Mouse (Mus musculus): Measurements from ENCODE around the gene Ric3. TPM values are rescaled to one million over a fixed set of nuclear protein-coding genes. Genes with fewer than 3 reads are reported as not detected.
A peak's percentile ranks its signal among the peaks of the same experiment; 100 is the strongest.
"Not testable (repeated sequence)": the region's sequence is repeated elsewhere in the genome, so short reads cannot be mapped to it uniquely, and the experiment has no call there.

Gene Ric3
- 2.2 and 3.3 TPM in 2 replicates for polyA plus RNA-seq (2015; fragmentation: Nextera tagmentation; extraction: Ambion mirVana)

DNA sequence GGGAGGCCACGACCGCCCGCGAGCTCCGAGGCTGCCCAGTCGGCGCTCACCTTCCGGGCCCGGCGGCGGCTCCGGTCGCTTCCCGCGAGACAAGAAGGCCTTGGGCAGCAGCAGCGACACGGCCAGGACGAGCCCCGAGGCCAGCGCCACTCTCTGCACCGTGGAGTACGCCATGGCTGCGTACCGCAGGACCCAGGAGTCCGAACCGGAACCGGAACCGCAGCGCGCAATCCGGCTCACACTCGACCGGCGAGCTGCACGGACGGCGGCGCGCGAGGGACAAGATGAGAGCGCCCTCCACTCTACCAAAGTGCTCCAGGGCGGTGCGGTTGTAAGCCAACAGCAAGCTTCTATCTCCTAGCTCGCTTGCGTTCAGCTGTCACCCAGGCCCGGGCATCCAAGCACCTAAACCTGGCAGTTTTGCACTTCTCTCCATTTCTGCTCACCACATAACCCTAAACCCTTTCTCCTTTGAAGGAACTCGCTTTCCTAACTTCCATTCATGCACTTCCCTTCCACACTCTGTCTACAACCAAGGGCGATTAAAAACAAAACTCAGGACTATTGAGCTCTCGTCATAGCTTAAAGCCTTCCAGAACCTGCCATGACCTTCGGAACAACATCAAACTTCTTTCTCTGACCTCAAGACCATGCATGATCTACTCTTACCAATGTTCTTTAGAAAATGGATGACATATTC is at the start of gene Ric3:
Gene Ric3, minus strand, starts transcription at position 219 of the 700 bp plus-strand sequence.
- no peaks in the 10 kb centered on the region for H3K36me3 ChIP-seq
- 0 out of 2 replicates have a peak, but pooled peaks cover 5% of the 10 kb centered on the region for H3K4me1 ChIP-seq
- H3K9ac ChIP-seq: no peak within 1 kb of the TSS
- ATAC-seq (ENCODE audit: insufficient read depth, low FRiP score, low read depth): peak; percentile 47; the same call in 1 of the 2 replicates
- 0 out of 2 replicates have a peak, but pooled peaks cover 3% of the 10 kb centered on the region for H3K27me3 ChIP-seq (replicated peaks)
- WGBS: 4% methylated on average over 50 of the region's 50 CpGs
- H3K4me3 ChIP-seq (replicated peaks): peak within 1 kb of the TSS; percentile 44
- H3K4me2 ChIP-seq: peak within 1 kb of the TSS; percentile 58
- no peaks in the 10 kb centered on the region for H3K9me3 ChIP-seq
- no peak within 1 kb of the TSS for H3K27ac ChIP-seq

DNA sequence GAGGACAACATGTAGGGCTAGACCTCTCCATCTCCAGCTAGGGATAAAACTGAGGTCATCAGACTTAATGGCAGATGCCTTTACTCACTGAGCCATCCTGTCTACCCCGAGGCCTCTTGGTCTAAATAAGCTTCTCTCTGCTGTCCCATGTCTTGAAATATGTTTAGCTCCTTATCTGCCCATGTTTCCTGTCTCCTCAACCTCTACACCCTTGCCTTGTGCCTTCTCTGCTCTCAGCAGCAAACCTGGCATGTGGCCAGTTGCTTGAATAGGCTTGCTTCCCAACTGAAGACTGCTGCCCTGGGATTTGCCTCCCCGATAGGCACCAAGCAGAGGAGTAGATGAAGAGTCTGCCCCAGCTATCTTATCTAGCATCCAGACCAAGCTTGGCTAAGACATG is 48.4 kb upstream of the Ric3 start:
- H3K4me2 ChIP-seq: no peak overlapping the region
- H3K9me3 ChIP-seq: no peaks in the 10 kb centered on the region
- H3K9ac ChIP-seq: no peak overlapping the region
- 74% methylated on average over 2 of the region's 2 CpGs for WGBS
- H3K36me3 ChIP-seq: no peaks in the 10 kb centered on the region
- no peak overlapping the region for H3K27ac ChIP-seq
- ATAC-seq (ENCODE audit: insufficient read depth, low FRiP score, low read depth): no peak
- H3K4me1 ChIP-seq: no peaks in the 10 kb centered on the region
- H3K27me3 ChIP-seq (replicated peaks): no peaks in the 10 kb centered on the region
- no peak overlapping the region for H3K4me3 ChIP-seq (replicated peaks)

DNA sequence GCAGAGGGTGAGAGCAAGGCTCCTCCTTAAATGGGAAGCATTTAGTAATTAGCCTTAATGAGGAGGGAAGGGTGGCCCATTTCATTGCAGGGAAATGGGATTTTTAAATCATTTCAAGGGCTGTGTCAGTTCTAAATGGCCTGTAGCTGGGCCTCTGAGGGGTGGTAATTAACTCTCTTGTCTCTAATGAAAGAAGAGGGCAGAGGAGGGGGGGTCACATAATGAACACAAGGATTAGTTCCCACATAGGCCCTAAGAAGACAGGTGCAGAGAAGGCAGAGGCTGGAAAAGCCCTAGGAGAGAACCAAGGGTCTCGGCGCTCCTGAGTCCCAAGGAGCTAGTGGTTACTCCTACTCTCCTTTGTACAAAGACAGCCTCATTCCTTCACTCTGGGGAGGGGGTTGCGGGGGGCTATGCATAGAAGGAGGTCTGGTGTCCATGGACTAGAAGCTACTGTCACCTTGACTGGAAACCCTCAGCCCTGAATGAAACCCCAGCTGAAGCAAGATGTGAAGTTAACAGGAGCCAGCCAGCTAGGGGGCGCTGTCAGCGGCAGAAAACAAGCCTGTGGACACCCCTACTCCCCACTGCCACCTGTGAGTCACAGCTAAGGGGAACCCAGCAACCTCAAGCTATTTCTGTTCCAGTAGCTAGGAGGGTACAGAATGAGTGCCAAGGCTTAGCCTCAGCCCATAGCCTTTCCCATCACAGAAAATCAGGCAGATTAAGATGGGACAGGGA is 47.0 kb upstream of the Ric3 start:
- no peak overlapping the region for H3K4me3 ChIP-seq (replicated peaks)
- no peak overlapping the region for H3K9ac ChIP-seq
- no peak overlapping the region for H3K27ac ChIP-seq
- H3K4me1 ChIP-seq: no peaks in the 10 kb centered on the region
- WGBS: 71% methylated on average over 5 of the region's 5 CpGs
- H3K27me3 ChIP-seq (replicated peaks): no peaks in the 10 kb centered on the region
- no peaks in the 10 kb centered on the region for H3K9me3 ChIP-seq
- no peak for ATAC-seq (ENCODE audit: insufficient read depth, low FRiP score, low read depth)
- H3K4me2 ChIP-seq: no peak overlapping the region
- H3K36me3 ChIP-seq: no peaks in the 10 kb centered on the region

DNA sequence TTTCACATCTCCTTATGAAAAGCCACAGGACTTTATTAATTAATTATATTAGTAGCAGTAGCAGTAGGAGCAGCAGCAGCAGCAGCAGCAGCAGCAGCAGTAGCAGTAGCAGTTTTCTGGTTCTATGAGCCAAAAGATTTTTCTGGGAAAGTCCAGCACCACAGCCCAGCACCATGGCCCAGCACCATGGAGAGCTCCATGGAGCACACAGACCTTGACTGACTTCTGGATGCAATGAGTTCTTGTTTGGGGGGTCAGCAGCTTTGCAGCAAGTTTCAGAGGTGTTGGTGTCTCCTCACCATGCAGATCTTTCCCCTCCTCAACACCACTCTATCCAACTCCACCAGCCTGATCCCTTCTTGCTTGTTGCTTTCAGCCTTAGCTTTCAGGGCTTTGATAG is 46.3 kb upstream of the Ric3 start:
- H3K27ac ChIP-seq: no peak overlapping the region
- no peak overlapping the region for H3K9ac ChIP-seq
- no peak for ATAC-seq (ENCODE audit: insufficient read depth, low FRiP score, low read depth)
- H3K27me3 ChIP-seq (replicated peaks): no peaks in the 10 kb centered on the region
- H3K4me2 ChIP-seq: no peak overlapping the region
- H3K9me3 ChIP-seq: no peaks in the 10 kb centered on the region
- no peaks in the 10 kb centered on the region for H3K4me1 ChIP-seq
- H3K36me3 ChIP-seq: no peaks in the 10 kb centered on the region
- no peak overlapping the region for H3K4me3 ChIP-seq (replicated peaks)

DNA sequence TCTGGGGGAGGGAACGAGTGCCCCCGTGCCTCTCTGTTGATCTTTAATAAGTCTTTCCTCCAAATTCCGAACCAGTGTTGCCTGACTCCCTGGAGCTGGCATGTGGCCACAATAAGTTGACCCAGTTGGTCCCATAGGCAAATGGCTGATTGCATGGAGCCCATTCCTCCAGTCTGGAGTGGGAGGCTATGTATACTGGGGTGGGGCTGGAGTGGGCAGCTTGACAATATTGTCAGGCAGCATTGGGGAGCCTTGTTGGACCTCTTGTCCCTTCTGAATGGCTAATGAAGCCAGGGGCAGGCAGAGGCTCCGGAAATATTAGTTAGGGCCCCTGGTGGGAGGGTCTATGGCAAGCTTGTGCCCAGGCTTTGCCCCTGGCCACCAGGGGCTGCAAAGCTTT is 32.8 kb upstream of the Ric3 start:
- Histone ChIP-seq H3K4me3 (replicated peaks) (no peak overlapping the region), H3K4me2 (no peak overlapping the region), H3K27me3 (replicated peaks) (no peaks in the 10 kb centered on the region), H3K9me3 (no peaks in the 10 kb centered on the region), H3K36me3 (no peaks in the 10 kb centered on the region), H3K4me1 (no peaks in the 10 kb centered on the region), H3K27ac (no peak overlapping the region), H3K9ac (no peak overlapping the region)
- ATAC-seq (ENCODE audit: insufficient read depth, low FRiP score, low read depth): peak; percentile 35; the same call in 1 of the 2 replicates
- 62% methylated on average over 4 of the region's 4 CpGs for WGBS

DNA sequence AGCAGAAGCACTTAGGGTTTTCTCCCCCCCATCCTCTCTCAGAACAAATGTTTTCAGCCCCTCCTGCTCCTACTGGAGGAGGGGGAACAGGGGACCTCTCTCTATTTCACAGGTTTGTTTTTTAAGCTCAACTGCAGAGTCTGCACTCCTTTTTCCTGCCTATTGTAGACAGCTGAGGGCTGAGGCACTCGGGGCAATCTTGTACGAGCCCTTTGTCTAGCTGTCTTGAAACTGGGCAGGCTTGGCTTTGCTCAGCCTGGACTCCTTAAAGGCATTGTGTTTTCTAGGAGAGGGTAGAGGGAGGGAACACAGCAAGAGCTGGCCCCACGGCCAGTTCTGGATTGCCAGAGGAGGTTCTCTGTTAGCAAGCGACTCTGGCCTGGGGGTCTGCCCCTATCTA is 32.4 kb upstream of the Ric3 start:
- H3K36me3 ChIP-seq; H3K9ac ChIP-seq; H3K4me3 ChIP-seq (replicated peaks); H3K9me3 ChIP-seq; H3K4me1 ChIP-seq; H3K4me2 ChIP-seq; ATAC-seq (ENCODE audit: insufficient read depth, low FRiP score, low read depth); H3K27me3 ChIP-seq (replicated peaks); H3K27ac ChIP-seq: not testable (repeated sequence)
- WGBS: 31% methylated on average over 2 of the region's 4 CpGs

DNA sequence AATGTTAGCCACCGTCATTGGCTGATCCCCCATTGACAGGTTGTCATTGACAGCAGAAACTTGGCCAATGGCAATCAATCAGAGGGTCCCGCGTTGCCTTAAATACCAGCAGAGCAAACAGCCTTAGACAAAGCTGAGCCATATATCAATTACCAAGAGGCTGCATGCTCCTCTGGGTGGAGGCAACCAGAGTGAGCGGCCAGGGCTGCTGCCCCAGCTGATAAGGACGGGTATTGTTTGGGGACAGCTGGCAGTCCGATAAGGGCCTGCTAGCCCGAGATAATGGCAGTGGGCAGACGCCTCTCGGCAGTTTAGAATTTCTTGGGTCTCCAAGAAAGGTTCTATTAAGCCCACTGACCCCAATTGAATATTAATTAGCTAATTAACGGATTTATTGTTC is 31.8 kb upstream of the Ric3 start:
- no peaks in the 10 kb centered on the region for H3K4me1 ChIP-seq
- WGBS: 24% methylated on average over 10 of the region's 10 CpGs
- no peaks in the 10 kb centered on the region for H3K36me3 ChIP-seq
- no peak overlapping the region for H3K9ac ChIP-seq
- ATAC-seq (ENCODE audit: insufficient read depth, low FRiP score, low read depth): peak; percentile 89; the same call in 1 of the 2 replicates
- no peaks in the 10 kb centered on the region for H3K9me3 ChIP-seq
- no peaks in the 10 kb centered on the region for H3K27me3 ChIP-seq (replicated peaks)
- H3K4me2 ChIP-seq: no peak overlapping the region
- H3K27ac ChIP-seq: no peak overlapping the region
- no peak overlapping the region for H3K4me3 ChIP-seq (replicated peaks)

DNA sequence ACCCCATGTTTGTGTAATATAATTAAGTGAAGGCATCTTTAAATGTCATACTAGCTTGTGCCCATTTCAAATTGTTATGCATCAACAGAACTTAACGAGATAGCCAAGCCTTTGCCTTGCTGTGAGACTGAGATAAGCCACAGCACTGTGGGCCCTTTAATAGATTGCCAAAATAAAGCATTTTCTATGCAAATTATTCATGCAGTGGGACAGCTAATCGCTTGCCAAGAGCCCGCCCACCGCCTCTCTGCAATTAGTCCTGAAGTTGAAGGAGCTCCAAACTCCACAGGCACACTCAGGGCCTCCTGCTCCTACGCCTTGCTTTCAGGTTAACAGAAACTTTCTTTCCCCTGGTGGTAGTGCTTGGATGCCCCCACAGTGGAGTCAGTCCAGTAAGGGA is 27.9 kb upstream of the Ric3 start:
- H3K9ac ChIP-seq: no peak overlapping the region
- H3K4me1 ChIP-seq: no peaks in the 10 kb centered on the region
- 73% methylated on average over 5 of the region's 5 CpGs for WGBS
- ATAC-seq (ENCODE audit: insufficient read depth, low FRiP score, low read depth): peak; percentile 81
- H3K4me2 ChIP-seq: no peak overlapping the region
- H3K4me3 ChIP-seq (replicated peaks): no peak overlapping the region
- H3K27me3 ChIP-seq (replicated peaks): no peaks in the 10 kb centered on the region
- H3K9me3 ChIP-seq: no peaks in the 10 kb centered on the region
- no peak overlapping the region for H3K27ac ChIP-seq
- H3K36me3 ChIP-seq: no peaks in the 10 kb centered on the region

DNA sequence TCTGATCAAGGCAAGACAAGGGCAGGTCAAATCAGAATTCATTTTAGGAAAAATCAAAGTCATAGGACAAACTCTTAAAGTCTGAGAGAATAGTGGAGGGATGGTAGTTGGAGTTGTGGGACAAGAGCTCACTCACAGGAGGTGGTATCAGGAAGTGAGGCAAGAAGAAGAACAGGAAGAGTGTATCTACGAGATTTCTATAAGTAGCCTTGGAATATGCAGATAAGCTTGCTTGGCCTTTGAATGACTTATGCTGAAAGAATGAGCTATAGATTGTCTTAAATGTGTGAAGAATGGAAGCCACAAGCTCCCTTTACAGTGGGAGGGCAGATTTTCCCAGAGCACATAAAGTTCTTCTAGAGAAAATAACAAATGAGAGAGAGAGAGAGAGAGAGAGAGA is 21.8 kb upstream of the Ric3 start:
- H3K9ac ChIP-seq: no peak overlapping the region
- H3K27me3 ChIP-seq (replicated peaks): no peaks in the 10 kb centered on the region
- H3K9me3 ChIP-seq: no peaks in the 10 kb centered on the region
- H3K4me3 ChIP-seq (replicated peaks): no peak overlapping the region
- H3K4me1 ChIP-seq: no peaks in the 10 kb centered on the region
- 56% methylated on average over 1 of the region's 1 CpGs for WGBS
- no peak overlapping the region for H3K27ac ChIP-seq
- H3K4me2 ChIP-seq: no peak overlapping the region
- no peaks in the 10 kb centered on the region for H3K36me3 ChIP-seq
- no peak for ATAC-seq (ENCODE audit: insufficient read depth, low FRiP score, low read depth)

DNA sequence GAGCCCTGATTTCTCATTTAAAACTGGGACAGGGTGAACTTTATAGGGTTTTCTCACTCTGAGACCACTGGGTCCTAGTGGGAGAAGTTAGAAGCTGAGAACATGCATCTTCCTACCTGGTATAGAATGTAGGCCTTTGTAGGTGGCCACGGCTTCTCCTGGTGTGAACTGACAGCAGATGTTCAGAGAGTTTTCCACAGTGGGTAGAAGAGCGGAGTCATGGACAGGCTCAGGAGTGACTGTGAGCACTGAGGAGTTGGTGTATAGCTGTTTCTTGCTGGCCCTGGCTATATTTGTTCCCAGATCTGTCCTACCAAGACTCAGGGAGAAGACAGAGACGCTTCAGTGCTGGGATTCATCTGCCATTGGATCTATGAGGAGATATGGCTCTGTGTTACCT is 18.0 kb upstream of the Ric3 start:
- H3K9me3 ChIP-seq: no peaks in the 10 kb centered on the region
- 86% methylated on average over 3 of the region's 3 CpGs for WGBS
- no peaks in the 10 kb centered on the region for H3K36me3 ChIP-seq
- no peaks in the 10 kb centered on the region for H3K4me1 ChIP-seq
- H3K9ac ChIP-seq: no peak overlapping the region
- H3K4me2 ChIP-seq: no peak overlapping the region
- H3K27ac ChIP-seq: no peak overlapping the region
- ATAC-seq (ENCODE audit: insufficient read depth, low FRiP score, low read depth): no peak
- H3K4me3 ChIP-seq (replicated peaks): no peak overlapping the region
- no peaks in the 10 kb centered on the region for H3K27me3 ChIP-seq (replicated peaks)

DNA sequence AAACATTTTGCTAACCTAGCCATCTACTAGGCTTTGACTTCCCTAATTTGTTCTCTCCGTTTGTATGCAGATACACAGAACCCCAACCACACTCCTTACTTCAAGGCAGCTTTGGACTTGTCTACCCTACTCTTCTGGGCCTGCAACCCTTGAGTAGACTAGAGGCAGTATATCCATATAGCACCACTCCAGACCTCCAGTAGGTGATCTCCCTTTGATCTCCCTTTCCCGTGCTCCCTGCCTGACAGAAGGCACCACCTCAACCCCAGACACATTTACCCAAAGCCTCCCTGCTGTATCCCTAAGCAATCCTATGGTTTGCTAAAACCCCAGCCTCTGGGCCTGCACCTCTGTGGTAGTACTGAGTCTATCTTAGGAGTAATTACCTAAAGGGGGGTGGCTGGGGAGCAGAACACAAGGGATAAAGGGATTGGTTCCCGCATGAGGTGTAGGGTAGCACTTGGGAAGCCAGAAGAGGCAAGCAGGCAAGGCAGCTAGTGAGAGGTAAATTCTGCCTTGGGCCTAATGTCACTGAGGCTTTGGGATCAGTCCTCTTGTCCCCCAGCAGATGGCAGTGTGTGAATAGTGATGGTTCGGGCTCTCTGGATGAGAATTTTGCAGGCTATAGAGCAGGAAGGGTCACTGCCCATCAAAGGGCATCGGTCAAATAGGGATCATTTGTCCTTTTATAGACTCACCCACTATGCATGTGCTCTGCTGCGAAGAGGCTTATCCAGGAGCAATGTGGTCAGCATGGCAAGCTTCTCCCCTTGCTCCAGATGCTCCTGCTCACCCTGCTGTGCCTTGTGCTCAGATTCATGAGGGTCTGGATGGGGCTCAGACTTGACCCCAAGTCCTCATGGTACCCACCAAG is 15.3 kb upstream of the Ric3 start:
- ATAC-seq (ENCODE audit: insufficient read depth, low FRiP score, low read depth): no peak
- Histone ChIP-seq H3K27ac (no peak overlapping the region), H3K27me3 (replicated peaks) (no peaks in the 10 kb centered on the region), H3K4me1 (no peaks in the 10 kb centered on the region), H3K9ac (no peak overlapping the region), H3K4me3 (replicated peaks) (no peak overlapping the region), H3K9me3 (no peaks in the 10 kb centered on the region), H3K4me2 (no peak overlapping the region), H3K36me3 (no peaks in the 10 kb centered on the region)
- WGBS: 33% methylated on average over 6 of the region's 6 CpGs

DNA sequence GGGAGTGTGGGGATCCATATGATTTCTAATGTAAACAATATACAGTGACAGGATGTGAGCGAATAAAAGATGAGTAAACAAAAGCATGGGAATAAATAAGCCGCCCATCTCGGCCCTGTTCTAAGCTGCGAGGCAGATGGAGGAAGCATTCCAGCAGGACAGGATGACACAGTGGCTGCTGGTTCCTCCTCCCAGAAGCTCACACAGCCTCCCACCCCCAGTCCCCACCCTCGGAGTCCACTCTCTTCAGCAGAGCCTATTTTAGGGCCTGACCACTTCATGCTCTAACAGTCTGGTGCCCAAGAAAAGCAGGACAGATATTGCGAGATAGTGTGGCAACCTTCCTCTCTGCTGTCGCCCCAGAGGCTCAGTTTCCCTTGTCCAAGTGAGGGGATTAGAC is 14.1 kb upstream of the Ric3 start:
- no peak overlapping the region for H3K27ac ChIP-seq
- H3K9ac ChIP-seq: no peak overlapping the region
- H3K36me3 ChIP-seq: no peaks in the 10 kb centered on the region
- ATAC-seq (ENCODE audit: insufficient read depth, low FRiP score, low read depth): no peak
- H3K27me3 ChIP-seq (replicated peaks): no peaks in the 10 kb centered on the region
- H3K4me3 ChIP-seq (replicated peaks): no peak overlapping the region
- H3K9me3 ChIP-seq: no peaks in the 10 kb centered on the region
- H3K4me1 ChIP-seq: no peaks in the 10 kb centered on the region
- H3K4me2 ChIP-seq: no peak overlapping the region
- 48% methylated on average over 7 of the region's 7 CpGs for WGBS

Measured in stomach, embryonic 15.5 days (tissue).